Mouse (Mus musculus) ES-E14 (cell line): ENCODE measurements at regions not wholly inside any gene's neighbourhood (a gene's known extent, or its start where the extent isn't known, plus 50 kb on each side); places are given as distances from the start of the nearest gene placed in this dataset.

ENCODE experiments used
- CHD2 ChIP-seq: IDR thresholded peaks from 2 replicates; pipeline ENCODE4 v1.6.1; 2014; ENCODE audit warnings: mild to moderate bottlenecking, low read depth, low read length, inconsistent platforms
- HCFC1 ChIP-seq: IDR thresholded peaks from 2 replicates; pipeline ENCODE4 v1.6.1; 2012; ENCODE audit warnings: low read length, inconsistent platforms, borderline replicate concordance; ENCODE audit not compliant: insufficient read depth
- MAFK ChIP-seq: IDR thresholded peaks from 2 replicates; pipeline ENCODE4 v1.6.1; 2014; ENCODE audit warnings: mild to moderate bottlenecking, low read depth, low read length, inconsistent platforms; ENCODE audit not compliant: insufficient read depth
- ZC3H11A ChIP-seq: IDR thresholded peaks from 2 replicates; pipeline ENCODE4 v1.6.1; 2012; ENCODE audit warnings: low read depth, mild to moderate bottlenecking, inconsistent platforms, low read length, borderline replicate concordance

DNA sequence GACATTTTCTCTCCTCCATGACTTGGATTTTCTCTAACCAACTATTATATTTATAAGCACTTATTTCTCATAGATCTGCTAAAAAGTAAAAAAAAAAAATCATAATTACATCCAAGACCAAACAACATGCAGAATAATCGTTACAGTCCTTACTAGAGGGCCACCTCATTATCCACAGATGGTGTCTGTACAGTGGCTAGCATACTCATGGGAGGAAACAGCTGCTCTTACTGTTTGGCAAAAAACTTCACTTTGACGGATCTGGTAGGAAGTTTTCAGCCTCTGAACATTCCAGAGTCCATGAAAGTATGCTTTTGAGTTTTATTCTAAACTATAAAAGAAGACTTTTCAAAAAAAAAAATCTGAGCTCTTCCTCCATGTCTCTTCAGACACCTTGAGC lies 159.1 kb upstream of the Gm10306 start:
- TF ChIP-seq MAFK (no peak), ZC3H11A (no peak), HCFC1 (no peak), CHD2 (no peak)
